Mouse (Mus musculus): ENCODE measurements around the gene Olfr818. TPM values are rescaled to one million over a fixed set of nuclear protein-coding genes. Genes with fewer than 3 reads are reported as not detected.

Gene Olfr818
- polyA plus RNA-seq, 1 experiment from 2014 or later, result not detected

Other genes starting within 250 kb of the Olfr818 start
- gene Olfr804, start 245.9 kb downstream of the Olfr818 start, polyA plus RNA-seq (2014; fragmentation: Nextera tagmentation; extraction: Ambion mirVana), result not detected in 2 replicates
- not detected in 2 replicates for gene Olfr805, start 219.7 kb downstream of the Olfr818 start, polyA plus RNA-seq (2014; fragmentation: Nextera tagmentation; extraction: Ambion mirVana)
- gene Olfr806, start 207.2 kb downstream of the Olfr818 start, polyA plus RNA-seq (2014; fragmentation: Nextera tagmentation; extraction: Ambion mirVana), result not detected in 2 replicates
- gene Olfr807, start 191.3 kb downstream of the Olfr818 start, polyA plus RNA-seq (2014; fragmentation: Nextera tagmentation; extraction: Ambion mirVana), result not detected in 2 replicates
- not detected in 2 replicates for gene Olfr808, start 183.6 kb downstream of the Olfr818 start, polyA plus RNA-seq (2014; fragmentation: Nextera tagmentation; extraction: Ambion mirVana)
- gene Olfr809, start 174.5 kb downstream of the Olfr818 start, polyA plus RNA-seq (2014; fragmentation: Nextera tagmentation; extraction: Ambion mirVana), result not detected in 2 replicates
- not detected in 2 replicates for gene Olfr810, start 154.2 kb downstream of the Olfr818 start, polyA plus RNA-seq (2014; fragmentation: Nextera tagmentation; extraction: Ambion mirVana)
- gene Olfr811, start 144.7 kb downstream of the Olfr818 start, polyA plus RNA-seq (2014; fragmentation: Nextera tagmentation; extraction: Ambion mirVana), result not detected in 2 replicates
- gene Olfr812, start 103.0 kb downstream of the Olfr818 start, polyA plus RNA-seq (2014; fragmentation: Nextera tagmentation; extraction: Ambion mirVana), result not detected in 2 replicates
- not detected in 2 replicates for gene Olfr813, start 93.7 kb downstream of the Olfr818 start, polyA plus RNA-seq (2014; fragmentation: Nextera tagmentation; extraction: Ambion mirVana)
- not detected in 2 replicates for gene Olfr814, start 69.2 kb downstream of the Olfr818 start, polyA plus RNA-seq (2014; fragmentation: Nextera tagmentation; extraction: Ambion mirVana)
- gene Olfr815, start 43.2 kb downstream of the Olfr818 start, polyA plus RNA-seq (2014; fragmentation: Nextera tagmentation; extraction: Ambion mirVana), result not detected in 2 replicates
- gene Olfr816, start 33.5 kb downstream of the Olfr818 start, polyA plus RNA-seq (2014; fragmentation: Nextera tagmentation; extraction: Ambion mirVana), result not detected in 2 replicates
- gene Olfr819, start 18.2 kb upstream of the Olfr818 start, polyA plus RNA-seq (2014; fragmentation: Nextera tagmentation; extraction: Ambion mirVana), result not detected in 2 replicates
- gene Olfr247, start 27.0 kb upstream of the Olfr818 start, polyA plus RNA-seq (2014; fragmentation: Nextera tagmentation; extraction: Ambion mirVana), result not detected in 2 replicates
- not detected in 2 replicates for gene Gm10310, start 36.0 kb upstream of the Olfr818 start, polyA plus RNA-seq (2014; fragmentation: Nextera tagmentation; extraction: Ambion mirVana)
- not detected in 2 replicates for gene Olfr820, start 63.5 kb upstream of the Olfr818 start, polyA plus RNA-seq (2014; fragmentation: Nextera tagmentation; extraction: Ambion mirVana)
- gene Olfr821, start 81.2 kb upstream of the Olfr818 start, polyA plus RNA-seq (2014; fragmentation: Nextera tagmentation; extraction: Ambion mirVana), result not detected in 2 replicates
- not detected in 2 replicates for gene Olfr822, start 122.1 kb upstream of the Olfr818 start, polyA plus RNA-seq (2014; fragmentation: Nextera tagmentation; extraction: Ambion mirVana)
- gene Olfr823, start 166.3 kb upstream of the Olfr818 start, polyA plus RNA-seq (2014; fragmentation: Nextera tagmentation; extraction: Ambion mirVana), result not detected in 2 replicates
- not detected in 2 replicates for gene Olfr824, start 180.9 kb upstream of the Olfr818 start, polyA plus RNA-seq (2014; fragmentation: Nextera tagmentation; extraction: Ambion mirVana)
- not detected in 2 replicates for gene Olfr825, start 217.7 kb upstream of the Olfr818 start, polyA plus RNA-seq (2014; fragmentation: Nextera tagmentation; extraction: Ambion mirVana)
- not detected in 2 replicates for gene Olfr826, start 235.1 kb upstream of the Olfr818 start, polyA plus RNA-seq (2014; fragmentation: Nextera tagmentation; extraction: Ambion mirVana)